Mouse (Mus musculus): ENCODE measurements around the gene Bcl2l14.

- TF ChIP-seq CTCF (IDR thresholded peaks at IDR 0.05; ENCODE audit: low read depth, low read length) (no peak), POLR2A (IDR thresholded peaks at IDR 0.05; ENCODE audit: borderline replicate concordance, low read depth, low read length) (no peak)
Measured at GRCm38 (mm10) chr6:134366366-134367351, 29.5 kb upstream of the Bcl2l14 start.

Data from bone marrow macrophage, adult 2 months (primary cell).